In the genomic region with DNA sequence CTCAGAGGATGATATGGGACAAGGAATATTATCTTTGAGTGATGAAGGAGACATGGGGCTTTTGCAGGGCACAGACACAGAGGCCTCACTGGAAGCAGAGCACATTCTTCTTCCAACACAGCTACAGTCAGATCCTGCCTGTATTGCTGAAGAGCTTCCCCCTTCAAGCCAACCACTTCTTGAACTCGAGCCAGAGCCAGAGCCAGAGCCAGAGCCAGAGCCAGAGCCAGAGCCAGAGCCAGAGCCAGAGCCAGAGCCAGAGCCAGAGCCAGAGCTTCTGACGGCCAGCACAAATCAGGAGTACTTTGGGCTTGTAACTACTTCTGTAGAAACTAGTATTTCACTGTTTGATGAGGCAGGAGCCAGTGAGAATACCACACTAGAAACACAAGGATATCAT, we compare ENCODE assay signal across 12 mouse cellular contexts.
DNase-seq lines count a peak whose midpoint lies in the region.
"Had no signal": no experiment of that assay in that cellular context is flagged by ENCODE, and none has a peak within 500 bp of the region (broad histone marks: within the 10 kb centered on the region; RNA-seq: fewer than 3 reads in every experiment).

No protein-coding gene starts in this region.

- DNase-seq in heart, adult 11 months, result peak; percentile 93
- DNase-seq in heart, embryonic 10.5 days (ENCODE audit: low spot score), result no peak
- DNase-seq in ovary, postnatal 36 days (ENCODE audit: low spot score), result peak; percentile 6
- DNase-seq in ovary, postnatal 14 days (ENCODE audit: low spot score), result no peak
- peak; percentile 43 for DNase-seq in gastrocnemius, postnatal 14 days
- DNase-seq in lung, postnatal 25 days (ENCODE audit: low spot score), result peak; percentile 4
- DNase-seq in embryonic facial prominence, embryonic 10.5 days (ENCODE audit: low spot score), result no peak
- no peak for DNase-seq in embryo, embryonic 9.5 days (ENCODE audit: extremely low spot score)

- intact Hi-C loops in gastrocnemius, postnatal 14 days (cut with DNase I; ENCODE audit: low total_unique reads), result no loop called here

- no peaks in the 10 kb centered on the region for H3K9me3 ChIP-seq in heart, embryonic 10.5 days
- H3K9me3 ChIP-seq in embryonic facial prominence, embryonic 10.5 days, result no peaks in the 10 kb centered on the region
- H3K9me3 ChIP-seq: midbrain, embryonic 12.5 days; neural tube, embryonic 15.5 days had no signal

- no peaks in the 10 kb centered on the region for H3K27me3 ChIP-seq in heart, embryonic 10.5 days (ENCODE audit: insufficient read depth, poor library complexity, severe bottlenecking)
- H3K27me3 ChIP-seq in embryonic facial prominence, embryonic 10.5 days (replicated peaks; ENCODE audit: low read depth, poor library complexity, severe bottlenecking), result no peaks in the 10 kb centered on the region
- H3K27me3 ChIP-seq: midbrain, embryonic 12.5 days; neural tube, embryonic 15.5 days; Patski had no signal

- H3K36me3 ChIP-seq in heart, embryonic 10.5 days, result no peaks in the 10 kb centered on the region
- no peaks in the 10 kb centered on the region for H3K36me3 ChIP-seq in embryonic facial prominence, embryonic 10.5 days (replicated peaks)
- H3K36me3 ChIP-seq: midbrain, embryonic 12.5 days; neural tube, embryonic 15.5 days had no signal

- no peaks in the 10 kb centered on the region for H3K4me1 ChIP-seq in heart, embryonic 10.5 days
- H3K4me1 ChIP-seq in embryonic facial prominence, embryonic 10.5 days, result no peaks in the 10 kb centered on the region
- H3K4me1 ChIP-seq: midbrain, embryonic 12.5 days; neural tube, embryonic 15.5 days had no signal

- H3K27ac ChIP-seq in heart, embryonic 10.5 days, result no peak overlapping the region
- H3K27ac ChIP-seq in embryonic facial prominence, embryonic 10.5 days (replicated peaks), result no peak overlapping the region
- H3K27ac ChIP-seq: liver, embryonic 14.5 days; midbrain, embryonic 12.5 days; neural tube, embryonic 15.5 days had no signal

- WGBS in heart, embryonic 10.5 days, result 74% methylated on average over 2 of the region's 2 CpGs
- 74% methylated on average over 2 of the region's 2 CpGs for WGBS in embryonic facial prominence, embryonic 10.5 days

- no peak overlapping the region for H3K4me3 ChIP-seq in heart, embryonic 10.5 days
- H3K4me3 ChIP-seq in embryonic facial prominence, embryonic 10.5 days, result no peak overlapping the region
- H3K4me3 ChIP-seq: midbrain, embryonic 12.5 days; neural tube, embryonic 15.5 days had no signal

Comparison
In these comparisons a context has a peak if more than half of its experiments do, and no peak if none do; other contexts are left out.
1. DNase-seq: peak in heart, adult 11 months (single experiment), ovary, postnatal 36 days (single experiment), gastrocnemius, postnatal 14 days (single experiment) and lung, postnatal 25 days (single experiment); none in heart, embryonic 10.5 days (single experiment), ovary, postnatal 14 days (single experiment), embryonic facial prominence, embryonic 10.5 days (single experiment) and embryo, embryonic 9.5 days (single experiment).